Mouse (Mus musculus) kidney, embryonic 16.5 days (tissue): Measurements from ENCODE around the gene Srgap2. TPM values are rescaled to one million over a fixed set of nuclear protein-coding genes. Genes with fewer than 3 reads are reported as not detected.
"Not testable (repeated sequence)": the region's sequence is repeated elsewhere in the genome, so short reads cannot be mapped to it uniquely, and the experiment has no call there.

Experiments
- ATAC-seq: fragments of 200-750 bp; cut with Nextera tagmentation; 2 replicates; pipeline ENCODE4 v1.8.0; 2017; ENCODE audit warnings: moderate TSS enrichment; ENCODE audit not compliant: low FRiP score, low TSS enrichment
- H3K27ac ChIP-seq: fragments of 300-500 bp; sonication (generic); 2 replicates; pipeline ENCODE4 v1.5.1; 2014; ENCODE audit warnings: low read length
- H3K27me3 ChIP-seq: fragments of 300-500 bp; sonication (generic); 2 replicates; pipeline ENCODE4 v1.6.1; 2014; ENCODE audit warnings: low read length, control low read depth, mixed read lengths; ENCODE audit not compliant: insufficient read depth
- H3K36me3 ChIP-seq: fragments of 300-500 bp; sonication (generic); 2 replicates; pipeline ENCODE4 v1.6.1; 2014; ENCODE audit warnings: low read length, control low read depth, mixed read lengths; ENCODE audit not compliant: insufficient read depth
- H3K4me1 ChIP-seq: fragments of 300-500 bp; sonication (generic); 2 replicates; pipeline ENCODE4 v1.6.1; 2014; ENCODE audit warnings: low read length, control low read depth, mixed read lengths; ENCODE audit not compliant: insufficient read depth
- H3K4me2 ChIP-seq: fragments of 300-500 bp; sonication (generic); replicated peaks from 2 replicates; pipeline ENCODE4 v1.6.1; 2014; ENCODE audit warnings: low read depth, low read length
- H3K4me3 ChIP-seq: fragments of 300-500 bp; sonication (generic); 2 replicates; pipeline ENCODE4 v1.5.1; 2014; ENCODE audit warnings: mild to moderate bottlenecking, low read length
- H3K9ac ChIP-seq: fragments of 300-500 bp; sonication (generic); replicated peaks from 2 replicates; pipeline ENCODE4 v1.6.1; 2014; ENCODE audit warnings: low read length
- H3K9me3 ChIP-seq: fragments of 300-500 bp; sonication (generic); 2 replicates; pipeline ENCODE4 v1.6.1; 2016; ENCODE audit warnings: low read length, control low read depth
- WGBS: fragments of 180-500 bp; shearing (Covaris S2); extraction: QIAGEN DNeasy Blood & Tissue Kit; methylation state at CpG from one replicate; pipeline ENCODE4 v1.1.7; 2014; 5-methylcytosine and 5-hydroxymethylcytosine counted together
- polyA plus RNA-seq: library from polyadenylated mRNA; unstranded; fragments of >200 nt; fragmentation: Nextera tagmentation; extraction: Ambion mirVana; gene quantifications from 2 replicates; pipeline ENCODE4 v1.2.1, GENCODE M21; 2015

The Srgap2 gene
- polyA plus RNA-seq, 1 experiment from 2014 or later, result 11.5 TPM

DNA sequence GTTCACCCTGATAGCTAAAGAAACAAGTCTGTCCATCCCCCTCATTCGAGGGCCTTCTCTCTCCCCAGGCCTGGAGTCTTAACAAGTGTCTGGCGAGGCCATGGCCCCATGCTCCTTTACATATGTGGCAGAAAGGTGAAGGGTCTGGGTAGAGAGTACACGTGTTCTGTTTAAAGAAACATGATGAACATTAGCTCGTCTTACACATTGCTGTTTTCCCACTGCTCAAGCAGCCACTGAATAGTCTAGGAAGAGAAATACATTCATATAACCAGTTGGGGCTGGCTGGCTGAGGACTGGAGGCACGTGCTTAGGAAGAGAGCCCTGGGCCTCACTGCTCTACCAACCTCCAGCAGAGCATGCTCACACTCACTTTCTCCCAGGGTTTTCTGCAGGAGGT is 191.1 kb downstream of the Srgap2 start:
- peaks cover 3% of the 10 kb centered on the region; the same call in 1 of the 2 replicates for H3K4me1 ChIP-seq
- WGBS, result 58% methylated on average over 5 of the region's 5 CpGs
- peak; percentile 67; the same call in 1 of the 2 replicates for ATAC-seq

DNA sequence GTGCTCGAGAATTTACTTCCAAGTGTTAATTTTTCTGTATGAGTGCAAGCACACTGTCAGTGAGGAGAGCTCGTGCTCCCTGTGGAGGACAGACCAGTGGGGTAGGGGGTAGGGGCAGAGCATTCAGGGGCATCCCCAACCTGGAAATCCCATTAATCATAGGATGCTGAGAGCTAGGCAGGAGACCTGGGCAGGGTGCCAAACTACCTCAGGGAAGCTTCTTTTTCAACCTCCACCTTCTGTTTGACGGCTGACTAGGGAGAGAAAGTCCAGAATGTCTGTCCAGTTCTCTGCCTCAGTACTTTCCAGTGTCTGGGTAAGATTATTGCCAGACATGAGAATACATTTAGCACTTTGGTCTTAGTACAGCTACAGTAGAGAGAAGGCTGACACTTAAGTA is 191.5 kb downstream of the Srgap2 start:
- no peaks in the 10 kb centered on the region for H3K27me3 ChIP-seq
- peaks cover 20% of the 10 kb centered on the region; the same call in 1 of the 2 replicates for H3K36me3 ChIP-seq
- no peak overlapping the region for H3K4me2 ChIP-seq
- H3K9me3 ChIP-seq, result no peaks in the 10 kb centered on the region
- 46% methylated on average over 3 of the region's 3 CpGs for WGBS
- peaks cover 3% of the 10 kb centered on the region; the same call in 1 of the 2 replicates for H3K4me1 ChIP-seq
- no peak overlapping the region for H3K27ac ChIP-seq
- ATAC-seq, result no peak
- no peak overlapping the region for H3K9ac ChIP-seq
- H3K4me3 ChIP-seq, result no peak overlapping the region

More for the DNA sequence above, 191.1 kb downstream of the Srgap2 start:
- Histone ChIP-seq H3K9me3 (no peaks in the 10 kb centered on the region), H3K4me2 (no peak overlapping the region), H3K27ac (no peak overlapping the region), H3K9ac (no peak overlapping the region), H3K36me3 (peaks cover 20% of the 10 kb centered on the region; the same call in 1 of the 2 replicates), H3K27me3 (no peaks in the 10 kb centered on the region), H3K4me3 (no peak overlapping the region)

DNA sequence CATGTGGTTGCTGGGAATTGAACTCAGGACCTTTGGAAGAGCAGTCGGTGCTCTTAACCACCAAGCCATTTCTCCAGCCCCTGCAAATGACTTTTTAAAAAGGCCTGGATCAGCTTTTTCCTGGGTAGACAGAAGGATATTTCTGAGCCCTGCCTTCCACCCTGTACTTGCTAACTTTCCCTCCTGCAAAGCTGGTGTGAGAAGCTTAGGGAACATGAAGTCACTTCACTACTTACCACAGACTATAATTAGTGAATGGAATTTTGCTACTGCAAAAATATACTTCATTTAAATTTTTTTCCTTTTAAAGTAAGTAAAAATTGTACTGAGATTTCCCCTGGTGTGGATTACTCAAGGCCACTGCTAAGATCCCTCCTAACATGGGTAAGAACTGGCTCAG is 196.0 kb downstream of the Srgap2 start:
- Histone ChIP-seq H3K4me1 (peaks cover 3% of the 10 kb centered on the region; the same call in 1 of the 2 replicates), H3K9ac (no peak overlapping the region), H3K4me3 (no peak overlapping the region), H3K9me3 (no peaks in the 10 kb centered on the region), H3K27ac (no peak overlapping the region), H3K36me3 (peaks cover 23% of the 10 kb centered on the region; the same call in 1 of the 2 replicates), H3K4me2 (no peak overlapping the region), H3K27me3 (no peaks in the 10 kb centered on the region)
- 94% methylated on average over 1 of the region's 1 CpGs for whole genome bisulfite sequencing
- ATAC-seq, result no peak

- ATAC-seq, H3K9ac ChIP-seq, H3K27me3 ChIP-seq, H3K4me3 ChIP-seq, H3K9me3 ChIP-seq, H3K4me1 ChIP-seq, H3K27ac ChIP-seq, H3K4me2 ChIP-seq: not testable (repeated sequence)
- peaks cover 23% of the 10 kb centered on the region; the same call in 1 of the 2 replicates for H3K36me3 ChIP-seq
- WGBS, result 91% methylated on average over 1 of the region's 1 CpGs
Measured at GRCm38 (mm10) chr1:131329093-131329492, 198.1 kb downstream of the Srgap2 start.

DNA sequence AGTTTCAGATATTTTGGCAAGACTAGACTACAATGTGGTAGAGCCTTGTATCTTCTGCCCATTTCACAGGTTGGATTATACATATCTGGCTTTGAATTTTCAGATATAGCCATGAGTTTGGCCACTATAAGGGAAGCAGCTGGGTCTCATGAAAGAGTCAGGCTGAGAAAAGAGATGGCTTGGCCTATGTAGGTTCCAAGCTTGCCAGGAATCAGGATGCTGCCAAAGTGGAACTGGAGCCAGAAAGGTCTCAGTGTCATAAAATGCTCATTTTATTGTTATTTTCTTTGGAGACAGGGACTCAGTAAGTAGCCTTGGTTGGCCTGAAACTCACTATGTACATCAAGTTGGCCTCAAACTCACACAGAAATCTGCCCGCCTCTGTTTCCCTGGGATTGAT is 200.0 kb downstream of the Srgap2 start:
- H3K4me2 ChIP-seq, result no peak overlapping the region
- no peaks in the 10 kb centered on the region for H3K9me3 ChIP-seq
- no peaks in the 10 kb centered on the region for H3K27me3 ChIP-seq
- ATAC-seq, result no peak
- 67% methylated on average over 1 of the region's 1 CpGs for WGBS
- H3K36me3 ChIP-seq, result peaks cover 23% of the 10 kb centered on the region; the same call in 1 of the 2 replicates
- H3K4me1 ChIP-seq, result no peaks in the 10 kb centered on the region
- H3K27ac ChIP-seq, result no peak overlapping the region
- H3K9ac ChIP-seq, result no peak overlapping the region
- H3K4me3 ChIP-seq, result no peak overlapping the region

GRCm38 (mm10) chr1:131324816-131325463 is 202.2 kb downstream of the Srgap2 start:
- ATAC-seq, result no peak
- Histone ChIP-seq H3K4me1 (no peaks in the 10 kb centered on the region), H3K27me3 (no peaks in the 10 kb centered on the region), H3K9me3 (no peaks in the 10 kb centered on the region), H3K4me2 (no peak overlapping the region), H3K27ac (no peak overlapping the region), H3K9ac (no peak overlapping the region), H3K4me3 (no peak overlapping the region), H3K36me3 (peaks cover 20% of the 10 kb centered on the region; the same call in 1 of the 2 replicates)
- 94% methylated on average over 3 of the region's 3 CpGs for WGBS

DNA sequence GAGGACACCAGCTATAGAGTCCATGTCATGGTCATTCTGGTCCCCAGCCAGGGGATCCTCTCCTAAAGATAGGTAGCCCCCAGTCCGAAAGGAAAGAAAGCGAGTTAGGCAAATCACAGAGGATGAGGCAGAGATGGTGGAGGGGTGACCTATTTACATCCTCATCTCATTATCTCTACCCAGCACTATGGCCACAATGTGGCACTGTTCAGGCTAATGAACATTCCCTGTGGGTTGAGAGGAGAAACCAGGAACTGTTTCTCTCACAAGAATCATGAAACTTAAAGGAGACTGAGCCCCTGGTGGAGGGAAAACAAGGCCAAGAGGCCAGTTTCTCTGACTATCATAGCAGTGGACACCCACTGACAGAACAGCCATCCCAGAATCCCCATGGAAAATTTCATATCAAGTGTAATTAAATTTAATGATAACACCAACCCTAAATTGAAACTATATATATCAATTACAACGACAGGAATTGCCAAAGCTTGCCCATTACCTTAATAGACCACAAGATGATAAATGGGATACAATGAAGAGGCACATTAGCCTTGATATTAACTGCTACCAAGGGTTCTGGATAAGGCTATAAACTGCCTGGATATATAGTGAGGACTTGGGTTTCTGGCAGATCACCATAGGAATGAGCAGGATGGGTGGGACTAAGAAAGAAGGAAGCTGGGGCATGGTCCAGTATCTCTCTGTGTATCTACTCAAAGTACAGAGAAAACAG is 207.4 kb downstream of the Srgap2 start:
- H3K9me3 ChIP-seq, result no peaks in the 10 kb centered on the region
- H3K27ac ChIP-seq, result no peak overlapping the region
- 91% methylated on average over 3 of the region's 3 CpGs for WGBS

GRCm38 (mm10) chr1:131318397-131318796 is 208.8 kb downstream of the Srgap2 start:
- Histone ChIP-seq H3K36me3 (peaks cover 40% of the 10 kb centered on the region), H3K4me3 (no peak overlapping the region), H3K9me3 (no peaks in the 10 kb centered on the region), H3K27ac (no peak overlapping the region), H3K27me3 (no peaks in the 10 kb centered on the region), H3K4me1 (no peaks in the 10 kb centered on the region), H3K9ac (no peak overlapping the region), H3K4me2 (no peak overlapping the region)
- no peak for ATAC-seq
- 64% methylated on average over 2 of the region's 2 CpGs for WGBS

More for the DNA sequence above, 207.4 kb downstream of the Srgap2 start:
- H3K4me2 ChIP-seq, result no peak overlapping the region
- no peak overlapping the region for H3K4me3 ChIP-seq
- no peaks in the 10 kb centered on the region for H3K4me1 ChIP-seq
- no peaks in the 10 kb centered on the region for H3K27me3 ChIP-seq
- no peak for ATAC-seq
- H3K36me3 ChIP-seq, result peaks cover 42% of the 10 kb centered on the region
- no peak overlapping the region for H3K9ac ChIP-seq

- H3K9ac ChIP-seq, result no peak overlapping the region
- WGBS, result 94% methylated on average over 5 of the region's 5 CpGs
- no peak overlapping the region for H3K4me2 ChIP-seq
- H3K27me3 ChIP-seq, result no peaks in the 10 kb centered on the region
- no peak overlapping the region for H3K27ac ChIP-seq
- no peak for ATAC-seq
- no peaks in the 10 kb centered on the region for H3K9me3 ChIP-seq
- peaks cover 42% of the 10 kb centered on the region for H3K36me3 ChIP-seq
- no peak overlapping the region for H3K4me3 ChIP-seq
- H3K4me1 ChIP-seq, result no peaks in the 10 kb centered on the region
Measured at GRCm38 (mm10) chr1:131317625-131318024, 209.5 kb downstream of the Srgap2 start.

- H3K4me3 ChIP-seq, result no peak overlapping the region
- no peak for ATAC-seq
- H3K36me3 ChIP-seq, result peaks cover 45% of the 10 kb centered on the region
- WGBS, result 87% methylated on average over 3 of the region's 3 CpGs
- H3K27ac ChIP-seq, result no peak overlapping the region
- H3K27me3 ChIP-seq, result no peaks in the 10 kb centered on the region
- H3K4me2 ChIP-seq, result no peak overlapping the region
- no peaks in the 10 kb centered on the region for H3K9me3 ChIP-seq
- H3K4me1 ChIP-seq, result no peaks in the 10 kb centered on the region
- no peak overlapping the region for H3K9ac ChIP-seq
Measured at GRCm38 (mm10) chr1:131311284-131311683, 215.9 kb downstream of the Srgap2 start.
